Mouse (Mus musculus) neural tube, embryonic 15.5 days (tissue): Measurements from ENCODE around the gene Olfr601. TPM values are rescaled to one million over a fixed set of nuclear protein-coding genes. Genes with fewer than 3 reads are reported as not detected.
"Not testable (repeated sequence)": the region's sequence is repeated elsewhere in the genome, so short reads cannot be mapped to it uniquely, and the experiment has no call there.

Source experiments
- ATAC-seq: fragments of 200-750 bp; cut with Nextera tagmentation; 2 replicates; pipeline ENCODE4 v1.8.0; 2017; ENCODE audit warnings: mild to moderate bottlenecking, moderate TSS enrichment, moderate library complexity; ENCODE audit not compliant: low FRiP score
- H3K27ac ChIP-seq: fragments of 300-500 bp; sonication (generic); replicated peaks from 2 replicates; pipeline ENCODE4 v1.5.1; 2015; ENCODE audit warnings: mild to moderate bottlenecking, inconsistent platforms
- H3K27me3 ChIP-seq: fragments of 300-500 bp; sonication (generic); replicated peaks from 2 replicates; pipeline ENCODE4 v1.6.1; 2015; ENCODE audit warnings: inconsistent platforms
- H3K36me3 ChIP-seq: fragments of 300-500 bp; sonication (generic); 2 replicates; pipeline ENCODE4 v1.6.1; 2015; ENCODE audit warnings: inconsistent platforms
- H3K4me1 ChIP-seq: fragments of 300-500 bp; sonication (generic); 2 replicates; pipeline ENCODE4 v1.6.1; 2015; ENCODE audit warnings: inconsistent platforms
- H3K4me2 ChIP-seq: fragments of 300-500 bp; sonication (generic); 2 replicates; pipeline ENCODE4 v1.6.1; 2015; ENCODE audit warnings: inconsistent platforms, mild to moderate bottlenecking, moderate library complexity
- H3K4me3 ChIP-seq: fragments of 300-500 bp; sonication (generic); replicated peaks from 2 replicates; pipeline ENCODE4 v1.5.1; 2015; ENCODE audit warnings: mild to moderate bottlenecking, inconsistent platforms
- H3K9ac ChIP-seq: fragments of 300-500 bp; sonication (generic); replicated peaks from 2 replicates; pipeline ENCODE4 v1.6.1; 2015; ENCODE audit warnings: mild to moderate bottlenecking, inconsistent platforms
- H3K9me3 ChIP-seq: fragments of 300-500 bp; sonication (generic); replicated peaks from 2 replicates; pipeline ENCODE4 v1.6.1; 2016; ENCODE audit warnings: inconsistent platforms
- WGBS: fragments of 180-500 bp; shearing (Covaris S2); methylation state at CpG from one replicate; pipeline ENCODE4 v1.1.7; 2015; ENCODE audit warnings: mixed read lengths; 5-methylcytosine and 5-hydroxymethylcytosine counted together
- polyA plus RNA-seq: library from polyadenylated mRNA; unstranded; fragments of >200 nt; fragmentation: Nextera tagmentation; extraction: Ambion mirVana; gene quantifications from 2 replicates; pipeline ENCODE4 v1.2.1, GENCODE M21; 2015

The Olfr601 gene
- not detected in 2 replicates for polyA plus RNA-seq

- Histone ChIP-seq H3K36me3 (no peaks in the 10 kb centered on the region), H3K4me3 (no peak within 1 kb of the TSS), H3K27me3 (no peaks in the 10 kb centered on the region), H3K4me2 (no peak within 1 kb of the TSS), H3K27ac (no peak within 1 kb of the TSS), H3K9ac (no peak within 1 kb of the TSS), H3K9me3 (no peaks in the 10 kb centered on the region), H3K4me1 (no peaks in the 10 kb centered on the region)
- WGBS = 97% methylated on average over 1 of the region's 1 CpGs
- ATAC-seq = no peak
Measured at GRCm38 (mm10) chr7:103362555-103362954, at the start of gene Olfr601. Olfr601 (minus strand) TSS chr7:103362655.

GRCm38 (mm10) chr7:103406521-103407055, 44.1 kb upstream of the Olfr601 start:
- WGBS = 69% methylated on average over 3 of the region's 3 CpGs
- H3K36me3 ChIP-seq, ATAC-seq: not testable (repeated sequence)

GRCm38 (mm10) chr7:103398981-103399380, 36.5 kb upstream of the Olfr601 start:
- WGBS = 0% methylated on average over 1 of the region's 1 CpGs
- Histone ChIP-seq H3K4me3 (no peak overlapping the region), H3K4me1 (no peaks in the 10 kb centered on the region), H3K9me3 (no peaks in the 10 kb centered on the region), H3K27me3 (no peaks in the 10 kb centered on the region), H3K9ac (no peak overlapping the region), H3K4me2 (no peak overlapping the region), H3K36me3 (no peaks in the 10 kb centered on the region), H3K27ac (no peak overlapping the region)
- ATAC-seq = no peak

More at GRCm38 (mm10) chr7:103406521-103407055, 44.1 kb upstream of the Olfr601 start:
- H3K9me3 ChIP-seq, H3K27ac ChIP-seq, H3K27me3 ChIP-seq, H3K9ac ChIP-seq, H3K4me3 ChIP-seq, H3K4me1 ChIP-seq, H3K4me2 ChIP-seq: not testable (repeated sequence)

- Histone ChIP-seq H3K4me1 (no peaks in the 10 kb centered on the region), H3K9ac (no peak overlapping the region), H3K36me3 (no peaks in the 10 kb centered on the region), H3K4me3 (no peak overlapping the region), H3K27ac (no peak overlapping the region), H3K27me3 (no peaks in the 10 kb centered on the region), H3K4me2 (no peak overlapping the region), H3K9me3 (no peaks in the 10 kb centered on the region)
- ATAC-seq = no peak
Measured at GRCm38 (mm10) chr7:103397758-103398157, 35.3 kb upstream of the Olfr601 start.

- Histone ChIP-seq H3K27ac (no peak within 1 kb of the TSS), H3K4me2 (no peak within 1 kb of the TSS), H3K4me1 (no peaks in the 10 kb centered on the region), H3K9me3 (no peaks in the 10 kb centered on the region), H3K27me3 (no peaks in the 10 kb centered on the region), H3K9ac (no peak within 1 kb of the TSS), H3K4me3 (no peak within 1 kb of the TSS), H3K36me3 (no peaks in the 10 kb centered on the region)
- no peak for ATAC-seq
Measured at GRCm38 (mm10) chr7:103386077-103386476, 23.6 kb upstream of the Olfr601 start, which contains the start of gene Olfr603. Olfr603 (minus strand) TSS chr7:103386177.

- H3K4me2 ChIP-seq = no peak within 1 kb of the TSS
- H3K4me3 ChIP-seq = no peak within 1 kb of the TSS
- H3K36me3 ChIP-seq = no peaks in the 10 kb centered on the region
- no peak for ATAC-seq
- no peak within 1 kb of the TSS for H3K9ac ChIP-seq
- no peaks in the 10 kb centered on the region for H3K9me3 ChIP-seq
- H3K27me3 ChIP-seq = no peaks in the 10 kb centered on the region
- no peaks in the 10 kb centered on the region for H3K4me1 ChIP-seq
- H3K27ac ChIP-seq = no peak within 1 kb of the TSS
Measured at GRCm38 (mm10) chr7:103349569-103349968, 12.9 kb downstream of the Olfr601 start, which contains the start of gene Olfr600. Olfr600 (minus strand) TSS chr7:103349669.

- H3K27me3 ChIP-seq = no peaks in the 10 kb centered on the region
- H3K4me1 ChIP-seq = no peaks in the 10 kb centered on the region
- H3K4me2 ChIP-seq = no peak within 1 kb of the TSS
- ATAC-seq = no peak
- H3K27ac ChIP-seq = no peak within 1 kb of the TSS
- WGBS = 100% methylated on average over 1 of the region's 1 CpGs
- H3K36me3 ChIP-seq = no peaks in the 10 kb centered on the region
- H3K9ac ChIP-seq = no peak within 1 kb of the TSS
- no peaks in the 10 kb centered on the region for H3K9me3 ChIP-seq
- H3K4me3 ChIP-seq = no peak within 1 kb of the TSS
Measured at GRCm38 (mm10) chr7:103335617-103336016, 26.8 kb downstream of the Olfr601 start, which contains the start of gene Olfr599. Olfr599 (plus strand) TSS chr7:103335917.

GRCm38 (mm10) chr7:103323268-103323667, 39.2 kb downstream of the Olfr601 start, which contains the start of gene Olfr598:
Olfr598 (plus strand) TSS chr7:103323568.
- H3K27ac ChIP-seq = no peak within 1 kb of the TSS
- H3K36me3 ChIP-seq = no peaks in the 10 kb centered on the region
- H3K9me3 ChIP-seq = no peaks in the 10 kb centered on the region
- H3K4me1 ChIP-seq = no peaks in the 10 kb centered on the region
- no peak for ATAC-seq
- no peaks in the 10 kb centered on the region for H3K27me3 ChIP-seq
- no peak within 1 kb of the TSS for H3K4me3 ChIP-seq
- no peak within 1 kb of the TSS for H3K9ac ChIP-seq
- H3K4me2 ChIP-seq = no peak within 1 kb of the TSS

GRCm38 (mm10) chr7:103316015-103316414, 46.4 kb downstream of the Olfr601 start, which contains the start of gene Olfr597:
Olfr597 (plus strand) TSS chr7:103316315.
- not testable (repeated sequence) for H3K27me3 ChIP-seq, H3K9me3 ChIP-seq, ATAC-seq, H3K9ac ChIP-seq, H3K4me3 ChIP-seq, H3K4me2 ChIP-seq, H3K27ac ChIP-seq, H3K36me3 ChIP-seq, H3K4me1 ChIP-seq
- WGBS = 94% methylated on average over 2 of the region's 2 CpGs

Other genes starting within 250 kb of the Olfr601 start
- gene Olfr586, start 237.0 kb downstream of the Olfr601 start, polyA plus RNA-seq = not detected in 2 replicates
- gene Olfr588-ps1, start 221.8 kb downstream of the Olfr601 start, polyA plus RNA-seq = not detected in 2 replicates
- gene Olfr589, start 206.3 kb downstream of the Olfr601 start, polyA plus RNA-seq = not detected in 2 replicates
- not detected in 2 replicates for gene Olfr591, start 184.3 kb downstream of the Olfr601 start, polyA plus RNA-seq
- not detected in 2 replicates for gene Olfr592, start 177.9 kb downstream of the Olfr601 start, polyA plus RNA-seq
- not detected in 2 replicates for gene Olfr593, start 150.8 kb downstream of the Olfr601 start, polyA plus RNA-seq
- gene Olfr594, start 145.7 kb downstream of the Olfr601 start, polyA plus RNA-seq = not detected in 2 replicates
- not detected in 2 replicates for gene Usp17ld, start 110.2 kb downstream of the Olfr601 start, polyA plus RNA-seq
- not detected in 2 replicates for gene Olfr596, start 57.0 kb downstream of the Olfr601 start, polyA plus RNA-seq
- not detected in 2 replicates for gene Olfr597, start 46.3 kb downstream of the Olfr601 start, polyA plus RNA-seq
- not detected in 2 replicates for gene Olfr598, start 39.1 kb downstream of the Olfr601 start, polyA plus RNA-seq
- gene Olfr599, start 26.7 kb downstream of the Olfr601 start, polyA plus RNA-seq = not detected in 2 replicates
- not detected in 2 replicates for gene Olfr600, start 13.0 kb downstream of the Olfr601 start, polyA plus RNA-seq
- not detected in 2 replicates for gene Olfr603, start 23.5 kb upstream of the Olfr601 start, polyA plus RNA-seq
- gene Usp17lc, start 52.4 kb upstream of the Olfr601 start, polyA plus RNA-seq = not detected in 2 replicates
- not detected in 2 replicates for gene Olfr605, start 82.8 kb upstream of the Olfr601 start, polyA plus RNA-seq
- gene Olfr606, start 86.4 kb upstream of the Olfr601 start, polyA plus RNA-seq = not detected in 2 replicates
- not detected in 2 replicates for gene Olfr607, start 101.5 kb upstream of the Olfr601 start, polyA plus RNA-seq
- not detected in 2 replicates for gene Olfr608, start 107.2 kb upstream of the Olfr601 start, polyA plus RNA-seq
- not detected in 2 replicates for gene Olfr609, start 135.4 kb upstream of the Olfr601 start, polyA plus RNA-seq
- not detected in 2 replicates for gene Olfr610, start 149.5 kb upstream of the Olfr601 start, polyA plus RNA-seq
- gene Olfr611, start 158.2 kb upstream of the Olfr601 start, polyA plus RNA-seq = not detected in 2 replicates
- gene Olfr612, start 180.1 kb upstream of the Olfr601 start, polyA plus RNA-seq = not detected in 2 replicates
- not detected in 2 replicates for gene Olfr613, start 185.4 kb upstream of the Olfr601 start, polyA plus RNA-seq
- gene Olfr615, start 193.4 kb upstream of the Olfr601 start, polyA plus RNA-seq = not detected in 2 replicates
- not detected in 2 replicates for gene Olfr616, start 206.5 kb upstream of the Olfr601 start, polyA plus RNA-seq
- not detected in 2 replicates for gene Olfr617, start 210.4 kb upstream of the Olfr601 start, polyA plus RNA-seq
- not detected in 2 replicates for gene Olfr618, start 227.4 kb upstream of the Olfr601 start, polyA plus RNA-seq
- gene Olfr619, start 237.9 kb upstream of the Olfr601 start, polyA plus RNA-seq = not detected in 2 replicates
- gene Olfr620, start 249.9 kb upstream of the Olfr601 start, polyA plus RNA-seq = not detected in 2 replicates